Mouse (Mus musculus) midbrain, embryonic 10.5 days (tissue): ENCODE measurements around the gene Nrp1. TPM values are rescaled to one million over a fixed set of nuclear protein-coding genes. Genes with fewer than 3 reads are reported as not detected.

Experiments
- DNase-seq: peaks from one replicate; pipeline ENCODE4 v3.0.0-alpha.2; 2017; ENCODE audit warnings: low spot score
- H3K27ac ChIP-seq: fragments of 300-500 bp; sonication (generic); replicated peaks from 2 replicates; pipeline ENCODE4 v1.5.1; 2016; ENCODE audit warnings: mild to moderate bottlenecking
- H3K27me3 ChIP-seq: fragments of 300-500 bp; sonication (generic); 2 replicates; pipeline ENCODE4 v1.6.1; 2016; ENCODE audit warnings: low read depth, mild to moderate bottlenecking; ENCODE audit not compliant: poor library complexity, severe bottlenecking
- H3K36me3 ChIP-seq: fragments of 300-500 bp; sonication (generic); 2 replicates; pipeline ENCODE4 v1.6.1; 2016; ENCODE audit warnings: mild to moderate bottlenecking, moderate library complexity
- H3K4me1 ChIP-seq: fragments of 300-500 bp; sonication (generic); 2 replicates; pipeline ENCODE4 v1.6.1; 2016
- H3K4me3 ChIP-seq: fragments of 300-500 bp; sonication (generic); 2 replicates; pipeline ENCODE4 v1.5.1; 2016; ENCODE audit warnings: mild to moderate bottlenecking, moderate library complexity
- H3K9me3 ChIP-seq: fragments of 300-500 bp; sonication (generic); replicated peaks from 2 replicates; pipeline ENCODE4 v1.6.1; 2016; ENCODE audit warnings: mild to moderate bottlenecking
- WGBS: fragments of 180-500 bp; shearing (Covaris S2); methylation state at CpG from one replicate; pipeline ENCODE4 v1.1.7; 2016; 5-methylcytosine and 5-hydroxymethylcytosine counted together
- polyA plus RNA-seq: library from polyadenylated mRNA; unstranded; fragments of >200 nt; fragmentation: Nextera tagmentation; extraction: Ambion mirVana; gene quantifications from 2 replicates; pipeline ENCODE4 v1.2.1, GENCODE M21; 2016

Nrp1 gene
- polyA plus RNA-seq, 1 experiment from 2014 or later, result 19.6 TPM

DNA sequence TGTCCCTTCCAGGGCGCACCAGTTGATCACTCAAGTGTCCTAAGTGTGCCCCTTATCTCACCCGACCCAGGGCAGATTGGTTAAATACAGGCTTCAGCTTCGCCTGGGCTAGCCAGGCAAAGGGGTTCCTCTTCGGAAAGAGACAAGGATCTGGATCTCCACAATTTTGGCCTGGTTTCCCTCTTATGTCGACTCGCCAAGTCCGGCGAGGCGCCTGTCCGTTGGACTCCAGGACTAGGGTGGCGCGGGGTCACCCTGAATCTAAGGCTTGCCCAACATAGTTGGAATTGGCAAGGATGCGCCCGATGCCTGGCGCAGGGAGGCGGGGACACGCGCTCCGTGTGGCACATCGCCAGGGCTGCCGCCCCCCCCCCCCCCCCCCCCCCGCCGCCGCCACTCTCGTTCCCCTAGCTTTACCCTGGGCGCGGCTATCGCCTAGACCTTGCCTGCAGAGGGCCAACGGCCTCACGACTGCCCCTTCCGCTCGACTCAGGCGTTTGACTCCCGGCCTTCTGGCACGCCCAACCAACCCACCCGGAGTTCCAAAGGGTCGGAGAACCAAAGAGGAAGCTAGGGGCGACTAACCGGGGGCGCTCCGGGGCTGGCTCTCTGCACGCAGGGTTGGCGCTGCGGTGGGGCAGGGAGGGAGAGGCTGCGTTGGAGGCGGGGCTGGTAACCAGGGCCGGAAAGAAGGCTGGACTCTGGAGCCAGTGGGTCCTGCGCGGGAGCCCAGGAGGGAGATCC is 1.4 kb upstream of the Nrp1 start:
- H3K27me3 ChIP-seq, result peaks cover 68% of the 10 kb centered on the region
- 2% methylated on average over 38 of the region's 49 CpGs for WGBS
- H3K36me3 ChIP-seq, result no peaks in the 10 kb centered on the region
- peaks cover 61% of the 10 kb centered on the region for H3K4me1 ChIP-seq
- H3K4me3 ChIP-seq, result peak overlapping the region; percentile 80
- peak overlapping the region; percentile 74 for H3K27ac ChIP-seq
- DNase-seq, result peak; percentile 86
- H3K9me3 ChIP-seq, result no peaks in the 10 kb centered on the region

DNA sequence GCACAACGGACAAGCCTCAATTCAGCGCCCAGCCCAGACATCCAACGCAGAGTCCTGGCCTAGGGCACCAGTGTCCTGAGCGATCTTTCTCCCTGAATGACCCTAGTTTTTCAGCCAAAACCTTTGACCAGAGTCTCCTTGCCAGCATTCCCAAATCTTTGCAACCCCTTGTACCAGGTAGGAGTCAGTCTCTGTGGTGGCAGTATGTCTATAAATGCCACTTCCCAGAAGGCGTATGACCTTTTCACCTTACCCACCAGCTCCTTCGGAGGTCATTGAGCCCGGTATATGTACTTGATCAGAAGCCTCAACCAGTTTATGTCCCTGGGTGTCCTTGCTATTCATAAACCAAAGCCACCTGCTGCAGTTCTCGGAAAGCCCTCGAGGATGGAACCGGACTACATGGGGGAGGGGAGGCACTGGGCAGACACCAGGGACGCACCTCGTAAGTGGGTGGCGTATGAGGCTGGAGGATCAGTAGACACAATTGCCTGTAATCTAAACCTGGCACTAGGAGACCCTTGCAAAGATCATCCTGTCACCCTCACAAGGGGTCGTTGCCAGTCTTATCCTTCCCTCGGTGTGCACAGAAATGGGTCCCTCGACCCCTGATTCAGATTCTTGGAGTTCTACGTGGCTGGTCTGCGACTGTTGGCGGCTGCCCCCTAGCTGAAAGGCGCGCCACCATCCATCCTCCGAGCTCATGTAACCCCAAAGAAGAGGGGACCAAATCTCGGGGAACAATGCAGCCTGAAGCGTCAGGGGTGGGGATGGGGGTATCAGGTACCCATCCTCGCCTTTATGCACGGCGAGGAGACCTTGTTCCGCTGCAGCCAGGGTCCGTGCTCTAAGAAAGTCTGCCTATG is 631 bp upstream of the Nrp1 start:
- Histone ChIP-seq H3K4me1 (peaks cover 69% of the 10 kb centered on the region), H3K27ac (peak overlapping the region; percentile 86)
- under 1% methylated on average over 29 of the region's 29 CpGs for WGBS

DNA sequence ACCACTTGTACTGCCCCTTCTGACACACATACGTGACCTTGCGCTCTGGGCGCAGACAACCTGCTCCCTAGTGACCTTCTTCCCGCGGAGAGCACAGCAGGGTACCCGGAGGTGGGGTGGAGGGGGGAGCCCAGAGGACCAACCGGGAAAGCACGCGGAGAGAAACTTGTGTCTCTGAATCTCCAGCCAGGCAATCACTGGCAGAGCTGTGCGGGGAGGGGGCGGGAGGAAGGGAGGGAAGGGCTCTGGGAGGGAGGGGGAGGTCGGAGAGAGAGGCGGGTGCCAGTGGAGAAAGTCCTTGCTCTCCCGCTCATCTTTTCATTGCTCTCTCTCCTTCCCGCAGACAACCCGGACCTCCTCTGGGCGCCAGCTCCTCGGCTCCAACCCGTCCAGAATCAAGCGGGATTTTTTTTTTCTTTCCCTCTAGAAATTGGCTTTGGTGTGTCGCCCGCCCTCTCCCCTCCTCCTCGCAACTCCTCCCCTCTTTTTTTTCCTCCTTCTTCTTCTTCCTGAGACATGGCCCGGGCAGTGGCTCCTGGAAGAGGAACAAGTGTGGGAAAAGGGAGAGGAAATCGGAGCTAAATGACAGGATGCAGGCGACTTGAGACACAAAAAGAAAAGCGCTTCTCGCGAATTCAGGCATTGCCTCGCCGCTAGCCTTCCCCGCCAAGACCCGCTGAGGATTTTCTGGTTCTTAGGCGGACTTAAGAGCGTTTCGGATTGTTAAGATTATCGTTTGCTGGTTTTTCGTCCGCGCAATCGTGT is 534 bp downstream of the Nrp1 start:
- no peaks in the 10 kb centered on the region for H3K36me3 ChIP-seq
- peak overlapping the region; percentile 80 for H3K4me3 ChIP-seq
- H3K27ac ChIP-seq, result peak overlapping the region; percentile 86
- peak; percentile 63 for DNase-seq
- peaks cover 70% of the 10 kb centered on the region for H3K4me1 ChIP-seq
- peaks cover 74% of the 10 kb centered on the region for H3K27me3 ChIP-seq
- no peaks in the 10 kb centered on the region for H3K9me3 ChIP-seq
- under 1% methylated on average over 41 of the region's 41 CpGs for WGBS

More for the DNA sequence above, 631 bp upstream of the Nrp1 start:
- H3K36me3 ChIP-seq, result no peaks in the 10 kb centered on the region
- no peaks in the 10 kb centered on the region for H3K9me3 ChIP-seq
- H3K27me3 ChIP-seq, result peaks cover 71% of the 10 kb centered on the region
- H3K4me3 ChIP-seq, result peak overlapping the region; percentile 80
- peak; percentile 73 for DNase-seq

DNA sequence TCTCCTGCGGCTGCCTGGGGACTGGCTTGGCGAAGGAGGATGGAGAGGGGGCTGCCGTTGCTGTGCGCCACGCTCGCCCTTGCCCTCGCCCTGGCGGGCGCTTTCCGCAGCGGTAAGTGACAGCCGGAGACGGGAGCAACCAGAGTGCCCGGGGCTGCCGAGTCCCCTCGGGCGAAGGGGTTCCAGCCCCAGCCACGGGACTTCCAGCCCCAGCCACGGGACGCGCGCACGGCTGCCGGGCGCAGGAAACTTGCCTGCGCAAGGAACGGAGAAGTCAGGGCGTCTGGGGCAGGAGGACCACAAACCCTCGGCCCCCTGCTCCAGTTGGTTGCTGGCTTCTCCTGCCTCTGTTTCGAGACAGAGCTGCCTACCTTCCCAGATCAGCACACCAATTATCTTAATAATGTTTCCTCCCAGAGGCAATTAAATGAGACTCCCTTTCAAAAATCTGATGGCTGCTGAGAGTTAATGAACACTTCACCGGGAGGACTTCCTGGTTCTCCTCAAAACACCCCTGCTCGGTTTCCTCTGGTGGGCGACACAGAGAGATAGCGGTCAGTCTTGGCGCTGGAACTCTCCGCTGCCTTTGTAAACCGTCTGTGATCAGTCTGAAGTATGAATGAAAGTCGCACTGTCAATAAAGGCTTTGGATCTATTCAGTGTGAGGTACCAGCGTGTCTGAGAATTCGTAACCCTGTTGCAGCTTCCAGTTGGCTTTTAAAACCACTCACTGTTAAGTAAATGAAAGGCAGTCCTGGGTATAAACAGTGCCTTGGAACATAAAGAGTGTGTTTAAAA is 1.3 kb downstream of the Nrp1 start:
- peak overlapping the region; percentile 86 for H3K27ac ChIP-seq
- WGBS, result under 1% methylated on average over 40 of the region's 40 CpGs
- DNase-seq, result peak; percentile 76
- no peaks in the 10 kb centered on the region for H3K36me3 ChIP-seq
- peaks cover 77% of the 10 kb centered on the region for H3K27me3 ChIP-seq
- H3K4me1 ChIP-seq, result peaks cover 66% of the 10 kb centered on the region
- peak overlapping the region; percentile 80 for H3K4me3 ChIP-seq
- H3K9me3 ChIP-seq, result no peaks in the 10 kb centered on the region

DNA sequence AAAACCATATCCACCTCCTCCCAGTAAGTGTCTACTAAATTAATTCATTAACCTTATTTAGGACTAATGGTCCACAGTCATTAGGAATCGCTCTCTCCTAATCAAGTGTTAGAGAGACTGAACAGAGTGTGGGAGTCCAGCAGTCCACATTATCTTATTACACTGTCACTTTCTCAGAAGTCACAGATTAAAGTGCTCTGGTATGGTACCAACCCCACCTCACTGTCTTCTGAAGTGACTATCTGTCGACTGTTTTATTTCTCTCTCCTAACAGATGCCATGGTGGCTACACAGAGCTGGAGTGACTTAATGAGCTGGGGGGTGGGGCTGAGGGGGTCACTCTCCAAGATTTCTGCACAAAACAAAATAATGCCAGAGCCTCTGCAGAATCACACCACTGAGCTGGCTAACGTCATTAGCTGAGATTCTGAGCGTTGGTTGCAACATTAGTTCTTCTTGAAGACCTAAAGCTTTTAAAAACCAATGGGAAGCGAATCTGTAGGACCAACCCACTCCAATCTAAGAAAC is 3.0 kb downstream of the Nrp1 start:
- Histone ChIP-seq H3K36me3 (no peaks in the 10 kb centered on the region), H3K9me3 (no peaks in the 10 kb centered on the region), H3K4me3 (peak overlapping the region; percentile 18; the same call in 1 of the 2 replicates), H3K4me1 (peaks cover 80% of the 10 kb centered on the region), H3K27ac (no peak overlapping the region), H3K27me3 (peaks cover 69% of the 10 kb centered on the region)
- no peak for DNase-seq
- WGBS, result 27% methylated on average over 5 of the region's 5 CpGs

GRCm38 (mm10) chr8:128362940-128363595 is 4.7 kb downstream of the Nrp1 start:
- no peaks in the 10 kb centered on the region for H3K36me3 ChIP-seq
- no peak overlapping the region for H3K27ac ChIP-seq
- peak; percentile 79 for DNase-seq
- H3K4me3 ChIP-seq, result no peak overlapping the region
- 11% methylated on average over 11 of the region's 11 CpGs for WGBS
- no peaks in the 10 kb centered on the region for H3K9me3 ChIP-seq
- H3K4me1 ChIP-seq, result peaks cover 65% of the 10 kb centered on the region
- peaks cover 54% of the 10 kb centered on the region for H3K27me3 ChIP-seq

DNA sequence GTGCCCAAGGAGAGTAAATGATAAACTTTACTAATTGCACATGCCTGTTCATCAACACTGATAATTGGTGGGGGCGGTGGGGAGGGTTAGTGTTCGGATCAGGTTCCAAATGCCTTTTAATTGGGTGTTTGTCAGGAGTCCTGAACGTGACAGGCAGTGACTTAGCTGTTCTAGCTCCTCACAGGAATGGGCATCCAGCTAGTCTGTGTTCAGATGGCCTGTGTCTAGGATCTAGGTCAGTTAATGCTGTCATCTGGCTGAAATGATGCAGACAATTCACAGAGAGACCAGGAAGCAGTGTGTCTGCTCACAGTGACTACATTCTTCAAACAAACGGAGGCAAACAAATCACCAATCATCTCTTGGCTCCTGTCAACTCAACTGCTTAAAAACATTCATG is 12.1 kb downstream of the Nrp1 start:
- no peak overlapping the region for H3K27ac ChIP-seq
- peaks cover 8% of the 10 kb centered on the region; the same call in 1 of the 2 replicates for H3K27me3 ChIP-seq
- no peak for DNase-seq
- H3K4me1 ChIP-seq, result peaks cover 9% of the 10 kb centered on the region
- WGBS, result 78% methylated on average over 4 of the region's 4 CpGs
- H3K4me3 ChIP-seq, result no peak overlapping the region
- no peaks in the 10 kb centered on the region for H3K36me3 ChIP-seq
- no peaks in the 10 kb centered on the region for H3K9me3 ChIP-seq

GRCm38 (mm10) chr8:128371026-128371425 is 12.6 kb downstream of the Nrp1 start:
- Histone ChIP-seq H3K27me3 (peaks cover 5% of the 10 kb centered on the region; the same call in 1 of the 2 replicates), H3K4me3 (no peak overlapping the region), H3K27ac (no peak overlapping the region), H3K9me3 (no peaks in the 10 kb centered on the region), H3K4me1 (peaks cover 4% of the 10 kb centered on the region; the same call in 1 of the 2 replicates), H3K36me3 (no peaks in the 10 kb centered on the region)
- WGBS, result 81% methylated on average over 6 of the region's 6 CpGs
- no peak for DNase-seq

DNA sequence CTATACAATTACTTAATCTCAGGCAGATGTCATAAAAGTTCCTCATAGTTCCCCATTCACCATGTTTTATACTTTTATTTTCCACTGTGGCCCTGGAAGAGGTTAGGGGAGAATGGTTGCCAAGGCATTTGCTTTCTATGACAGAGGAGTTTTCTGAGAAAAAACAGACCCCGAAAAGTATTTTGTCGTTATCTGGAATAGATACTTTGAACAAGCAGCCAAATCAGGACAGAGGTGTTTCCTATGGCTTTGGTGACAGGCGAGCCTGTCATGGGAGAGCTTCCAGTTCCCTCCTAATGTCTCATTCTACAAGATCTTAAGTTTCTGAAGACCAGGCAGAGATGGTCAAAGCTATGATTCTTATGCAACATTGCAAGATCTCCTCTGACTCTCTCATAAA is 13.4 kb downstream of the Nrp1 start:
- H3K36me3 ChIP-seq, result no peaks in the 10 kb centered on the region
- no peak for DNase-seq
- no peaks in the 10 kb centered on the region for H3K9me3 ChIP-seq
- no peak overlapping the region for H3K27ac ChIP-seq
- H3K27me3 ChIP-seq, result no peaks in the 10 kb centered on the region
- H3K4me1 ChIP-seq, result no peaks in the 10 kb centered on the region
- no peak overlapping the region for H3K4me3 ChIP-seq
- 94% methylated on average over 3 of the region's 3 CpGs for WGBS

DNA sequence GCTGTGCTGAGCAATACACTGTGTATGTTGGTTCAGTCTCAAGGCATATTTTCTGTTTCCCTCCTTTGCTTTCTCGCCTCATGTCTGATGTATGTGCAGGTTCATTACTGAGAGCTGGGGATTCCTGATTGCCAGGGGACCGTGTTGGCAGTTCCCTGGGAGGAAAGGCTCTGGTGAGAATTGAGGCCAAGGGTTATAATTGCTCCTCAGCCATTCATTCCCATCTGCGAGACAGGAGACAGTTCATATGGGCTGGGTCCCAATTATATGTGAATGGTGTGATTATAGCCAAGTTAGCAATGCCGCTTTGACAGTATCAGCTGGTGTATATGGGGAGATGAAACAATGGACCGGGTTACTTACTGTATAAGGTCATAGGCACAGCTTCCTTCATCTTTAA is 14.3 kb downstream of the Nrp1 start:
- H3K27ac ChIP-seq, result no peak overlapping the region
- no peaks in the 10 kb centered on the region for H3K9me3 ChIP-seq
- H3K36me3 ChIP-seq, result no peaks in the 10 kb centered on the region
- no peak for DNase-seq
- H3K4me1 ChIP-seq, result no peaks in the 10 kb centered on the region
- H3K4me3 ChIP-seq, result no peak overlapping the region
- WGBS, result 88% methylated on average over 5 of the region's 5 CpGs
- no peaks in the 10 kb centered on the region for H3K27me3 ChIP-seq

- no peak for DNase-seq
- no peak overlapping the region for H3K27ac ChIP-seq
- H3K9me3 ChIP-seq, result no peaks in the 10 kb centered on the region
- no peaks in the 10 kb centered on the region for H3K27me3 ChIP-seq
- 89% methylated on average over 6 of the region's 6 CpGs for WGBS
- peaks cover 4% of the 10 kb centered on the region; the same call in 1 of the 2 replicates for H3K4me1 ChIP-seq
- H3K4me3 ChIP-seq, result no peak overlapping the region
- H3K36me3 ChIP-seq, result no peaks in the 10 kb centered on the region
Observed at GRCm38 (mm10) chr8:128373418-128373817, 15.0 kb downstream of the Nrp1 start.
